Mouse (Mus musculus) embryonic facial prominence, embryonic 10.5 days (tissue): ENCODE measurements around the gene Rmnd5b. TPM values are rescaled to one million over a fixed set of nuclear protein-coding genes. Genes with fewer than 3 reads are reported as not detected.

Experiments
- DNase-seq: peaks from one replicate; pipeline ENCODE4 v3.0.0-alpha.2; 2017; ENCODE audit warnings: low spot score
- H3K27ac ChIP-seq: fragments of 300-500 bp; sonication (generic); replicated peaks from 2 replicates; pipeline ENCODE4 v1.5.1; 2016; ENCODE audit warnings: mild to moderate bottlenecking
- H3K27me3 ChIP-seq: fragments of 300-500 bp; sonication (generic); replicated peaks from 2 replicates; pipeline ENCODE4 v1.6.1; 2016; ENCODE audit warnings: low read depth, mild to moderate bottlenecking; ENCODE audit not compliant: poor library complexity, severe bottlenecking
- H3K36me3 ChIP-seq: fragments of 300-500 bp; sonication (generic); replicated peaks from 2 replicates; pipeline ENCODE4 v1.6.1; 2016; ENCODE audit warnings: mild to moderate bottlenecking, moderate library complexity
- H3K4me1 ChIP-seq: fragments of 300-500 bp; sonication (generic); 2 replicates; pipeline ENCODE4 v1.6.1; 2016
- H3K4me3 ChIP-seq: fragments of 300-500 bp; sonication (generic); 2 replicates; pipeline ENCODE4 v1.5.1; 2016; ENCODE audit warnings: mild to moderate bottlenecking, moderate library complexity
- H3K9me3 ChIP-seq: fragments of 300-500 bp; sonication (generic); 2 replicates; pipeline ENCODE4 v1.6.1; 2016; ENCODE audit warnings: mild to moderate bottlenecking
- WGBS: fragments of 180-500 bp; shearing (Covaris S2); methylation state at CpG from one replicate; pipeline ENCODE4 v1.1.7; 2016; 5-methylcytosine and 5-hydroxymethylcytosine counted together
- polyA plus RNA-seq: library from polyadenylated mRNA; unstranded; fragments of >200 nt; fragmentation: Nextera tagmentation; extraction: Ambion mirVana; gene quantifications from 2 replicates; pipeline ENCODE4 v1.2.1, GENCODE M21; 2016

Gene Rmnd5b
- polyA plus RNA-seq, 1 experiment from 2014 or later: 38.1 TPM

DNA sequence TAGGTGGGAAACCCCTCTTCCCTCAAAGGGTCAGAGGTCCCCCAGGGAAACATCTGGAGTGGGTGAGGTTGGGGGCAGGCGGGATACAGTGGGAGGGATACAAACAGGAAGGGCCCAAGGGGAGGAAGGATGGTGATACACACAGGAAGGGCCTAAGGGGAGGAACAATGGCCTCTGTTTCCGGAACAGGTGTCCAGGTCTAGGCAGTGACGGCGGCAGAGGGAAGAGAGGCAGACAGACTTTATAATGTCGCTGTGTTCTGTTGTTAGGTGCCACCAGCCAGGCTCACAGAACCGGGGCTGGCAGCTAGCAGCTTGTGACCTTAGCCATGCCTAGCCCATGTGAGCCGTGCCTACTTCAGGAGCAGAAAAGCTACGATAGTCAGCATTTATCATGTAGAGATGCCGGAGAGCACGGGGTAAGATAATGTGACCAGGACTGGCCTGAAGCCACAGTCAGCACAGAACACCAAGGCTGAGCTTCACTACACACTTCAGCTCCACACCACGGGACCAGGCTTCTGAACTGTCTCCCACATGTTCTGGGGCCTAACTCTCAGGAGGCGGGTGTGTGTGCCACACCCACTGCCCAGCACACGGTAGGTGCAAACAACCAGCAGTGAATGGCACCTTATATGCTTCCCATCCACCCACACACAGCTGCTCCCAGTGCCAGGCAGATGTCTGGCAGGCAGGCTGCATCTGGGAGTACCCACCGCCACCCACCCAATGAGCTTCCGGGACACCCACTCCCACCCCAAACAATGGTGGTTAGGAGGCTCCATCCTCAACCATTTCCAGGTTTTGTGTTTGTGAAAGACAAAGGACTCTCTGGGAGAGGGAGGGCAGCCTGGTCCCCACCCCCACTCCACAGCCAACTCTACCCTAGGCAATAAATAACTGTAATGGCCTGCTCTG is 11.3 kb upstream of the Rmnd5b start:
- Histone ChIP-seq H3K27ac (peak overlapping the region; percentile 75), H3K36me3 (peaks cover 40% of the 10 kb centered on the region), H3K4me1 (peaks cover 70% of the 10 kb centered on the region), H3K27me3 (peaks cover 44% of the 10 kb centered on the region), H3K9me3 (no peaks in the 10 kb centered on the region), H3K4me3 (peak overlapping the region; percentile 18; the same call in 1 of the 2 replicates)
- DNase-seq: peak; percentile 36
- WGBS: 74% methylated on average over 15 of the region's 15 CpGs

- 74% methylated on average over 7 of the region's 7 CpGs for WGBS
- DNase-seq: no peak
- peak overlapping the region; percentile 24; the same call in 1 of the 2 replicates for H3K27ac ChIP-seq
- H3K4me3 ChIP-seq: no peak overlapping the region
- peaks cover 70% of the 10 kb centered on the region for H3K4me1 ChIP-seq
- peaks cover 36% of the 10 kb centered on the region for H3K27me3 ChIP-seq
- H3K9me3 ChIP-seq: no peaks in the 10 kb centered on the region
- H3K36me3 ChIP-seq: peaks cover 46% of the 10 kb centered on the region
Measured at GRCm38 (mm10) chr11:51646245-51646644, 10.5 kb upstream of the Rmnd5b start.

DNA sequence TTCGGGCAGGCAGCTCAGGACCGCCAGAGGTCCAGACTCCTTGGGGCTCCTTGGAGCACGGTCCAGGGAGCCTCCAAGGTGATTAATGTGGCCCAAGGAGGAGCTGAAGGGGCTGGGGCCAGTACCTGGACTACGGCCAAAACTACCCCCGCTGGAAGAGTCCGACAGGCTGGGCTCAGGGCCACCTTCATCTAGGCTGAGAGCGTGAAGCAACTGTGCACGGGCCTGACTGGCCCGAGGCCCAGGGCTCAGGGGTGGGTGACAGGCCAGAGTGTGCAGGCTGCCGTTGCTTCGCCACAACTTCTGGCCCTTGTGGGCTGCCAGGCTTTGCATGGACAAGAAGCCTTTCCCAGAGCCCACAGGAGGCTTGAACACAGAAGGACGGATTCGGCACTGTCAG is 9.6 kb upstream of the Rmnd5b start:
- peaks cover 61% of the 10 kb centered on the region for H3K4me1 ChIP-seq
- H3K27ac ChIP-seq: 0 out of 2 replicates have a peak overlapping the region, but pooled peaks have one; percentile 20
- no peak overlapping the region for H3K4me3 ChIP-seq

GRCm38 (mm10) chr11:51644217-51644616 is 8.5 kb upstream of the Rmnd5b start:
- peaks cover 50% of the 10 kb centered on the region for H3K4me1 ChIP-seq
- WGBS: 78% methylated on average over 16 of the region's 16 CpGs

More for the DNA sequence above, 9.6 kb upstream of the Rmnd5b start:
- Histone ChIP-seq H3K27me3 (peaks cover 27% of the 10 kb centered on the region), H3K36me3 (peaks cover 46% of the 10 kb centered on the region), H3K9me3 (no peaks in the 10 kb centered on the region)
- 88% methylated on average over 13 of the region's 13 CpGs for WGBS
- no peak for DNase-seq

DNA sequence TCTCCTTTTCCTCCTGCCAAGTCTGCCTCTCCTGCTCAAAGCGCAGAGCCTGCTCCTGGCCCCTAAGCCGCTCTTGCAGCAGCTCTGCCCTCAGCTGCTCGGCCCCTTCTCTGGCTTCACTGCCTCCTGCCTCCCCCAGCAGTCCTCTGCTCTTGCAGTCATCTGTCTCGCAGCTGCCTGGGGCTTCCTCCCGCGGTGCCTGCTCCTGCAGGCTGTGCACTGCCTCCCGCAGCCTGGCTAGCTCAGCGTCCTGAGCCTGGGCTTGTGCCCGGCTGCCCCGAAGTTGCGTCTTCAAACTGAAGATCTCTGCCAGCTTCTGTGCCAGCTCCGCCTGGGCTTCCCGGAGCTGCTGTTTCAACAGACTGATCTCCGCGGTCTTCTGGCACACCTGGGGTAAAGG is 8.1 kb upstream of the Rmnd5b start:
- peak overlapping the region; percentile 2; the same call in 1 of the 2 replicates for H3K27ac ChIP-seq
- H3K4me1 ChIP-seq: peaks cover 45% of the 10 kb centered on the region
- WGBS: 48% methylated on average over 15 of the region's 15 CpGs
- no peaks in the 10 kb centered on the region for H3K9me3 ChIP-seq
- peaks cover 46% of the 10 kb centered on the region for H3K36me3 ChIP-seq
- DNase-seq: peak; percentile 28
- H3K27me3 ChIP-seq: peaks cover 13% of the 10 kb centered on the region; the same call in 1 of the 2 replicates
- no peak overlapping the region for H3K4me3 ChIP-seq

More at GRCm38 (mm10) chr11:51644217-51644616, 8.5 kb upstream of the Rmnd5b start:
- no peak overlapping the region; the same call in 1 of the 2 replicates for H3K27ac ChIP-seq
- H3K27me3 ChIP-seq: peaks cover 17% of the 10 kb centered on the region
- no peak overlapping the region for H3K4me3 ChIP-seq
- H3K36me3 ChIP-seq: peaks cover 46% of the 10 kb centered on the region
- no peaks in the 10 kb centered on the region for H3K9me3 ChIP-seq
- DNase-seq: no peak

- DNase-seq: no peak
- Histone ChIP-seq H3K4me3 (no peak overlapping the region), H3K9me3 (no peaks in the 10 kb centered on the region), H3K27me3 (peaks cover 13% of the 10 kb centered on the region; the same call in 1 of the 2 replicates), H3K27ac (0 out of 2 replicates have a peak overlapping the region, but pooled peaks have one; percentile 2), H3K36me3 (peaks cover 46% of the 10 kb centered on the region), H3K4me1 (peaks cover 45% of the 10 kb centered on the region)
- WGBS: 80% methylated on average over 9 of the region's 9 CpGs
Measured at GRCm38 (mm10) chr11:51643202-51643601, 7.5 kb upstream of the Rmnd5b start.

DNA sequence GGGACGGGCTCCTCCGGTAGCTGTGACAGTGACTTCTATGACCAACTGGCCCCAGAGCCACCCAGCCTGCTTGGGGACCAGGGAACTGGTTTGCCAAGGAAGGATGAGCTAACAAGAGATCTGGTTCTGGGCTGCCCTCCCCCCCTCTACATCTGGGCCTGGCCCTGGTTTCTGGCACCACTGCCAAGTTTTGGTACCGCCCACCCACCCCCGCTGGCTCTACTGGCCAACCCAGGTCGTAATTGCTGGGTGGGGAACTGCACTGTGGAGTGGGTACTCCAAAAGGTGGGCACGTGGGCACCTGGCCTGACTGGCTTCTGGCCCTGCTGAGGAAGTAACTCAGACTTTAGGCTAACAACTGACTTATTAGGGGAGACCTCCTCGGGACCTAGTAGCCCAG is 5.1 kb upstream of the Rmnd5b start:
- H3K27me3 ChIP-seq: peaks cover 13% of the 10 kb centered on the region; the same call in 1 of the 2 replicates
- peak overlapping the region; percentile 10; the same call in 1 of the 2 replicates for H3K27ac ChIP-seq
- no peak overlapping the region for H3K4me3 ChIP-seq
- no peak for DNase-seq
- peaks cover 38% of the 10 kb centered on the region for H3K4me1 ChIP-seq
- H3K9me3 ChIP-seq: no peaks in the 10 kb centered on the region
- 90% methylated on average over 7 of the region's 7 CpGs for WGBS
- H3K36me3 ChIP-seq: peaks cover 43% of the 10 kb centered on the region

- Histone ChIP-seq H3K27ac (peak overlapping the region; percentile 78), H3K4me3 (no peak overlapping the region)
Measured at GRCm38 (mm10) chr11:51638497-51638896, 2.8 kb upstream of the Rmnd5b start.

GRCm38 (mm10) chr11:51637971-51638414 is 2.3 kb upstream of the Rmnd5b start:
- H3K27ac ChIP-seq: peak overlapping the region; percentile 78
- peak; percentile 83 for DNase-seq
- 4% methylated on average over 17 of the region's 17 CpGs for WGBS

More at GRCm38 (mm10) chr11:51638497-51638896, 2.8 kb upstream of the Rmnd5b start:
- Histone ChIP-seq H3K9me3 (no peaks in the 10 kb centered on the region), H3K36me3 (peaks cover 23% of the 10 kb centered on the region), H3K27me3 (peaks cover 4% of the 10 kb centered on the region; the same call in 1 of the 2 replicates), H3K4me1 (peaks cover 33% of the 10 kb centered on the region)
- WGBS: 61% methylated on average over 5 of the region's 5 CpGs
- DNase-seq: no peak

DNA sequence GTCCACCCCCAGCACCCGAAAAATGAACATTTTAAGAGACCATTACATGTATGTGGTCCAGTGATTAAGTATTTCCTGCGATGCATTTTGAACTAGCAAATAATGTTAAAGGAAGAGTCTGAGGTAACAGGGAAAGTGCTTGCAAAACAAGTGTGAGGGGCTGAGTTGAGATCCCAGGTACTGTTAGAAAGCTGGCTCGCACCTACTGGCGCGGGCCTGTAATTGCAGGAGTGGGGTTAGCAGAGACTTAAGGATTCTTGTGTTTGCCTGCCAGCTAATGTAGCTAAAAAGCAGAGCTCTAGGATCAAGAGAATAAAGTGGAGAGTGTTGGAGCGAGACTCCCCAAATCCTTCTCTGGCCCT is 608 bp upstream of the Rmnd5b start:
- H3K4me1 ChIP-seq: peaks cover 30% of the 10 kb centered on the region
- DNase-seq: peak; percentile 79
- 0 out of 2 replicates have a peak, but pooled peaks cover 5% of the 10 kb centered on the region for H3K36me3 ChIP-seq
- no peaks in the 10 kb centered on the region for H3K9me3 ChIP-seq
- H3K4me3 ChIP-seq: peak overlapping the region; percentile 90
- no peaks in the 10 kb centered on the region for H3K27me3 ChIP-seq
- peak overlapping the region; percentile 86 for H3K27ac ChIP-seq
- 6% methylated on average over 6 of the region's 6 CpGs for WGBS

More at GRCm38 (mm10) chr11:51637971-51638414, 2.3 kb upstream of the Rmnd5b start:
- peak overlapping the region; percentile 44 for H3K4me3 ChIP-seq
- no peaks in the 10 kb centered on the region for H3K9me3 ChIP-seq
- peaks cover 20% of the 10 kb centered on the region for H3K36me3 ChIP-seq
- peaks cover 30% of the 10 kb centered on the region for H3K4me1 ChIP-seq
- no peaks in the 10 kb centered on the region for H3K27me3 ChIP-seq

GRCm38 (mm10) chr11:51635127-51635524 is 570 bp downstream of the Rmnd5b start:
- H3K4me3 ChIP-seq: peak overlapping the region; percentile 90
- H3K36me3 ChIP-seq: 0 out of 2 replicates have a peak, but pooled peaks cover 5% of the 10 kb centered on the region
- H3K27me3 ChIP-seq: no peaks in the 10 kb centered on the region
- H3K27ac ChIP-seq: peak overlapping the region; percentile 86
- H3K4me1 ChIP-seq: peaks cover 30% of the 10 kb centered on the region
- H3K9me3 ChIP-seq: no peaks in the 10 kb centered on the region
- 21% methylated on average over 6 of the region's 6 CpGs for WGBS
- DNase-seq: no peak

GRCm38 (mm10) chr11:51633721-51634120 is 2.0 kb downstream of the Rmnd5b start:
- Histone ChIP-seq H3K4me3 (no peak overlapping the region), H3K36me3 (peaks cover 16% of the 10 kb centered on the region), H3K9me3 (no peaks in the 10 kb centered on the region), H3K4me1 (peaks cover 30% of the 10 kb centered on the region), H3K27me3 (no peaks in the 10 kb centered on the region), H3K27ac (no peak overlapping the region)
- WGBS: 89% methylated on average over 3 of the region's 3 CpGs
- DNase-seq: no peak
